Mouse (Mus musculus) testis, postnatal 14 days (tissue): ENCODE measurements around the gene Polr2l.

Experiments
- DNase-seq: peaks from one replicate; pipeline ENCODE4 v3.0.0; 2021; ENCODE audit warnings: low spot score

Polr2l gene

DNA sequence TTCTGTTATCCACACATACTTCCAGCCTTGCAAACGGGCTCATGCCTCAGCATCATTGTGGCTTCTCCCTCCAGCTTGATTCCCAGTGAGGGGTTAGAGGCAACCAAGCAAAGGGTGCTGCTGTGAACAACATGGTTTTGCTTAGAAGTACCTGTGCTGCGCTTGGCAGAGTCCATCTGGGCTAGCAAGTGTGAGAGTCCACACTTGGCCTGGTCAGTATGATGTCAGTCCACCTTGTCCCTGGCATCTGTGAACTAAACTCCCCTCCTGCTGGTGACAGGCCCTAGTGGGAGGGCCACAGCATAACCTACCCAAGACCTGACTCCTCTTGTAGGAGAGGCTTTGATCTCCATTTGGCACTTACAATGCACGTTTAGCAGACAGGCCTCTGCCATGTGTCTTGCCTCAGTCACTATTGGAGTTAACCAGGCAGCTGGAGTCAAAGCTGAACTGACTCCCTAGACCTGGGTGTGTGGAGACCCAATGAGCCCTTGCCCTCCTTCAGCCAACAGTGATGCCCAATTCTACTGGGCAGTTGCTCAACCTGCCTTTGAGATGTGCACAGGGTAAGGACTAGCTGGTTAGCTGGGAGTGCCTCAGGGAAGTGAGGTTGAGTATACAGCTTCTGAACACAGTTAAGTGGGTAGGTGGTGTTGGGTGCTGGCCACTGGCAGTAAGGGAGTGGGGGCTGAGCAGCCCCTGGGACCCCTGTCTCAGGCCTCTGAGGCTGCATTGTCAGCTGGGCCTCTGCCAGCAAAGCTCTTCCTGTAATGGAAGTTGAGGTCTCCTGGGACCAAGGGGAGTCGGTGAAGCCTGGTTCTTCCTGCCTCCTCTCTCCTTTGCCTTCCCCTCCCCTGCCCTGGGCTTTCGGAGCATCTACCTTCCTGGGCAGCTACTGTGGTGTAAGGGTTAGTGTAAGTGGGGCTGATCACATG, 9.5 kb upstream of the Polr2l start:
- DNase-seq, result no peak

DNA sequence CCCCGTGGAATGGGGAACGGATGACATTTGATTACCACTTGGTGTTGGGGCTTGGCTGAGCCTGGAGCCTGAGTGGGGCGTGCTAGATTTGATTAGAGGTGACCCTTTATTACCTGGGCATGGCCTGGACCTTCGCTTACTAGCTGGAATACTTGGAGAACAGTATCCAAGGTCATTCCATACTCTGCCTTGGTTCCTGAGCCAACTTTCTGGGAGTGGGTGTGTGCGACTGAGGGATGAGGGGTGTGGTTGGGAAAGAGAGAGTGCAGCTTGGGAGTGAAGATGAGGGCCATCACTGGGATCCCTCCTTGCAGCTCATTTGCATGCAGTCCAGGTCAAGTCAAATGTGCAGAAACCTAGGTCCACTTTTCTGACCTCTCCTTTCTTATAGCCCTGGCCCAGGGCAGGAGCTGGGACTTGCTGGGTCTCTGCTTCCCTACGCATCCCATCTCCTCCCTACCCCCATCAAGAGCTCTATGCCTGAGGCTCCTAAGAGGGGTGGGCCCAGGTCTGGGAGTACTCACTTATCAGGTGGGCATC, 8.3 kb upstream of the Polr2l start:
- DNase-seq, result no peak

DNA sequence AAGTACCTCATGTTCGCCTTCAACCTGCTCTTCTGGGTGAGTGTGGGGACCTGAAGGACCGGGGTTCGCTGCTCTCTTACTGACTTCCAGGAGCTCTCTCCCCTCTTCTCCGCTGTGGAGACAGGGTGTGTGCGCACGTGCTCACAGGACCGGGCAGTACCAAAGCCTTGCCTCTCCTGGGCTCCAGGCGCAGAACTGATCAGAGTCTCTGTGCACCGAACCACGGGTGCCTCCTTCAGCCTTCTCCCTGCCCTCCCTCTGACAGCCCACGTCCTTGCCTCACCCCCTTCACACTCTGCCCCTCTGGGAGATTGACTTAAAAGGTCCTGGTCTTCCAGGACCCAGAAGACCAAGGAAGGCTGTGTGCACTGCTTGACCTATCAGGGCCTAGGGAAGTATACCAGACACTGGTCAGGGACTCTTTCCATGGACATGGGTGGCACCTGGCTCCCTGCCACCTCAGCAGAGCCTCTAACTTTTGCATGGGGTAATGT, 7.6 kb upstream of the Polr2l start:
- DNase-seq, result no peak

GRCm38 (mm10) chr7:141481498-141482401, 6.8 kb upstream of the Polr2l start:
- DNase-seq, result no peak

- DNase-seq, result no peak
These were observed 6.0 kb upstream of the Polr2l start for GRCm38 (mm10) chr7:141480842-141481497.

DNA sequence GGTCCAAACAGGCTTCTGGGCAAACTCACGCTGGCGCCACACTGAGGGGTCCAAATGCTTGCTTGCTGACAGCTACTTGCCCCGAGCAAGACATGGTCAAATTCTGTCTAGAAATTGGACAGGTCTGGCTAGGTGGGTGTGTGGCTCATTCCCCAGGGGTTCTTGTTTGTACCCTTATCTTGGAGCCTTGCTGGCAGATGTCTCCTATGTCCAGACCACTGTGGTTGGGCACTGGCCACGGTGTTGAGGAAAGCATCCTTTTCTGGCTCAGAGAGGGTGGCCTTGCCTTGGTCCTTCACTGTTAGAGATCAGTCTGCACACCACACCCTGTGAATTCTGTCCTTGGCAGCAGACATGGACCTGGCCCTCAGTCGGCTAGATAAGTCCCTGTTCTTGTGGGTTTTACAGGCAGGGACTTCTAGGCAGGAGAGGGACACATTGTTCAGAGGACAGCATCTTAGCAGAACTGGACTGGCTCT, 3.4 kb upstream of the Polr2l start:
- no peak for DNase-seq

DNA sequence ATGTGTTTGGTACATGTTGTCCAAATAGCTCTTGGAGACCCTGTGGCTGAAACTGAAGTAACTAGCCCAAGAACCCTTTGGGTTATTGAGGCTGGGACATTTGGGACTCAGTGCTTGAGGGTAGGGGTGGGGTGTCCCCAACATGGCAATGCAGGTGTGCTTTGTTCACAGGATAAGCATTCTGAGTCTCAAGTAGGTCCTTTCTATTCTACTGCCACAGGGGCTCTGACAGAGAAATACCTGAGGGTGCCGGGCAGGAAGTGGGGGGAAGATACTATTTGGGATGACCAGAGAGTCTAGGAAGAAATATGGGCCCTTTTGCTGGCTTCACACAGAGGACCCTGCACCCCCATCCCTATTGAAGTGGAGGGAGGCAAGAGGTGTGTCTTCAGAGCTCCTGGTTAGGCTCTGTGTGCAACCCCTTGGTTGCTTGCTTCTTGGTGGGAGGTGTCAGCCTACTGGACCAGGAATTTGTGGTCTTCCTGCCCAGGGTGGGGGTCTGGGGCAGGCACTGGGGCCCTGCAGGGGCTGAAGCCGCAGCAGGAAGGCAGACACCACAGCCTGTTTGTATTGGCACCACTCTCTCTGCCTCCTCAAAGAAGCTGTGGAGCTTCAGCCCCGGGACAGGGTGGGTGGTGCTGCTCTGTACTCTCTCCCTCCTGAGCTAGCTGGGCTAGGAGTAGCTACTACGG, 2.8 kb upstream of the Polr2l start:
- DNase-seq, result no peak

DNA sequence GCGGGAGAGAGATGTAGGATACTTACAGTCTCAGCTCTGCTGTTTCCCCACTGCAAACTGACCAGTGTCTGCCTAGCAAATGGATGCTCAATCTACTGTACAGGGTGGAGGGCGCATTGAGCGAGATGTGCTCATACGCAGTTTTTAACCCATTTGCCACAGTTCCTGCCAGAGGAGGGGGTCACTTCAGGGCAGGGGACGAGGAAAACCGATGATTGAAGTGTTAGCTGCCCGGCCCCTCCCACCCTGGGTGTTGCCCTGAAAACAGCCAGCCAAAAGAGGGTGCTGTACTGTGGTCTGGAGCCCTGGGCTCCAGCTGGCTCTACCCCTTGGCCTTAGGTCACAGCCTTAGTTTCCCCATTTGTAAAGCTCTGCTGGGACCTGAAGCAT, 2.0 kb upstream of the Polr2l start:
- DNase-seq, result no peak

DNA sequence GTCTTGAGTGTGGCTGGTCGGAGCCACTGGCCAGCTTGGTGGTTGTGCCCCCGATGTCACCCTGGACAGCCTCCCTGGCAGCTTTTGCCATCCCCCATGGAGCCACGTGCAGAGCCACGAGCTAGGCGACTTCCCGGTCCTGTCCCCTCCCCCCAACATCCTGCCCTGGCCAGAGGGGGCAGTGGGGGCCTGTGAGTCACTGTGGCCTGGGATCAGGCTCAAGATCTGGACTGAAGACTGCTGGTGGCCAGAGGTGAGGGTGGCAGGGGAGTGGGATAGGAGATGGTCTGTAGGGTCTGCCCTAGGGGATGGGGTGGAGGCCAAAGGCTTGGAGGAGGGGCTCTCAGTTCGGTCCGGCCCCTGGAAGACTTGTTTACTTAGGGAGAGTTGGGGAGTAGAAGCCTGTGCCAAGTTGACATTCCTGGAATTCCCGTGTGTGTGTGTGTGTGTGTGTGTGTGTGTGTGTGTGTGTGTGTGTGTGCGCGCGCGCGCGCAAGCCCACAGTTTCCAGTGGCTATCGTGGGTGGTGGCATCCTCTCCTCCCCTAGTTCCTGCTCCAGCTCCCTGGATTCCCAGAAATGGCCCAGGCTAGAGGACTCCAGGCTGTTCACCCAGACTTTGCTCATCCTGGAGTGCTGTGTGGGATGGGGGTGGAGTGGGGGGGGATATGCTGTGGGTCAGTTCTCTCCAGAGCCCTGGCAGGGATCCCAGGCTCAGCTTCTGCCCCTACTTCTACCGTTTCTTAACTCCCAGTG, 1.5 kb upstream of the Polr2l start:
- DNase-seq, result no peak

DNA sequence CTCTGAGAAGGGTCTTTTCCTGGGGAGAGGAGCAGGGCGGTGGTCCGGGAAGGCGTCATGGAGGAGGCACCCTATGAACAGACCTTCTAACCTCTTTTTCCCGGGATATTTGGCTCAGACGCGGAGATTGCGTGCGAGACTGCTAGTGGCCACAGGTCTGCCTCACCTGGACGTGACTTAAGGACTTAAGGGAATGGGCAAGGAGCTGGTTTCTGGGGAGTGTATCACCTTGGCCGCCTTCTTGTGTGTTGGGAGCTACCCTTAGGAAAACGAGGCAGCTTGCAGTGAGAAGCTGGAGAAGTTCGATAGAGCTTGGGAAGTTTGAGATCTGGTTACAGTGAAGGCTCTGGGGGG, 850 bp upstream of the Polr2l start:
- no peak for DNase-seq

GRCm38 (mm10) chr7:141474160-141474559, 772 bp downstream of the Polr2l start:
- DNase-seq, result no peak

DNA sequence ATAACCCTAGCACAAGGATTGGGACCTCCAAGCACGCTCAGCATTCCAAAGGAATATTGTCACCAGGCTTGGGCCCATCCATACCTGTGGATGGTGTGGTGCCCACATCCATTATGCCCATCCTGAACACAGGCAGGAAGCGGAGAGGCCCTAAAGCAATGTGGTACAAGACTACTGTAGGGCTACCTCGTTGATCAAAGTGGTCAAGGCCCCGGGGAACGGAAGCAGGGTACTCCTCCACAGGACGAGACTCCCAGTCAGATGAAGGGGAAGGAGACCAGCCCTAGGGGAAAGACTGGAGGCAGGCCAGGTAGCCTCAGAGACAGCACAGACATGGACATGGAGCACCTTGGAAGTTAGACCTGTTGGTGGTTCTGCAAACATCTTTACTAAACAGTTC, 2.2 kb downstream of the Polr2l start:
- DNase-seq, result no peak

DNA sequence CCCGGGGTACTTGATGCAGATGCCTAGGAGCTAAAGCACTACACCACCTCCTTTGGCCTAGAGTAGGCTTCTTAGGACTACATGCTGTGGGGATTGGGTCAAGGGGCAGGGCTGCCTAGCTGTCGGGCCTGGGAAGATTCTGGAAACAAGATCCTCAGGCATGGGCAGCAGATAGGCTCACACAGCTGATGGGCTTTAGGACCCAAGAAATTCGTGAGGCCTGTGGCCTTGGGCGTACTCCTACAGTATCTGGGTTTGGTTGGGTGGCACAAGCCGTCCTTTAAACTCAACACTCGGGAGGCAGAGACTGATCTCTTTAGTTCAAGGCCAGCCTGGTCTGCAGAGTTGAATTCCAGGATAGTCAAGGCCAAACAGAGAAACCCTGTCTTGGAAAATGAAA, 2.7 kb downstream of the Polr2l start:
- DNase-seq, result no peak

DNA sequence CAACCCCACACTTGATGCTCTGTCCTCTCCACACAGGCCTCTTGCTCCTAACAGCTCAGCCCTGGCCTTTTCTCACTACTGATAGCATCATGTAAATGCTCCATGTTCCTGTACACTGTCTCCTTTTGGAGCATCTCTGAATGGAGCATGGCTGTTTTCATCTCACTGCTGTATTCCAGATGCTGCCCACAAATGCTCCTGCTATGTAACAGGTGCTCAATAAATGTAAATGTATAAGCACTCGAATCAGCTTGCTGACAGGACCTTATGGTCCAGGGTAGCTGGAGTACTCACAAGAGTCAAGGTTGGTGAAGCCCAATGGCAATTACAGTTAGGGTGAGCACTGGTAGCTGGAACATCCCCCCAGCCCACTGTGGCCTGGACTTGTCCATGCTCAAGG, 3.7 kb downstream of the Polr2l start:
- DNase-seq, result no peak

DNA sequence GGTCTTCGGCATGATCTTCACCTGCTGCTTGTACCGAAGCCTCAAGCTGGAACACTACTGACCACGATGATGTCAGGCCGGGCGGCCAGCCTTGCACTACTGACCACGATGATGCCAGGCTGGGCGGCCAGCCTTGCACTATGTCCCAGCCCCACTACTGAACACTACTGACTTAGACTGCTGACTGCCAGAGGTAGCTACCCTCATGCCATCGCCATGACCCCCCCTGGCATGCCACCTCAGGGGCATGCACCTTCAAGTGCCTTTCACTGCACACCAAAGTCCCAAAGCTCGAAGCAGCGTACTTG, 4.3 kb downstream of the Polr2l start:
- DNase-seq, result no peak

DNA sequence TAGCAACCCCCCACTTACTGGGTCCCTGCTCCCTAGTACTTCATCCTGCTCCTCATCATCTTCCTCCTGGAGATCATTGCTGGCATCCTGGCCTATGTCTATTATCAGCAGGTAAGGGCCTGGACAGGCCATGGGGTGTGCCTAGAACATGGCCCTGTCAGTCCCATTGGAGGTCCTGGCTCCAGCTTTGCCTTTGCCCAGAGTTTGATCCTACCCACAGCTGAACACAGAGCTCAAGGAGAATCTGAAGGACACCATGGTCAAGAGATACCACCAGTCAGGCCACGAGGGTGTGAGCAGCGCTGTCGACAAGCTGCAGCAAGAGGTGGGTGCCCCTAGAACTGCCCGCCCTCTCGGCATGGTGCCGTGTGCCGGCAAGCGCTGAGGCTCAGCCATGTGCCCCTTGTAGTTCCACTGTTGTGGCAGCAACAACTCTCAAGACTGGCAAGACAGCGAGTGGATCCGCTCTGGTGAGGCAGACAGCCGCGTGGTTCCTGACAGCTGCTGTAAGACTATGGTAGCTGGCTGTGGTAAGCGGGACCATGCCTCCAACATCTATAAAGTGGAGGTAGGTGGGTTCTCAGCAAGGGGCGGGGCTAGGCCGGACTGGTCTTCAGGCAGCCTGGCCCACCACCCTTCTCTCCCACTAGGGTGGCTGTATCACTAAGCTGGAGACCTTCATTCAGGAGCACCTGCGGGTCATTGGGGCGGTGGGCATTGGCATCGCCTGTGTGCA, 4.9 kb downstream of the Polr2l start:
- DNase-seq, result no peak

- DNase-seq, result no peak
These were observed 5.6 kb downstream of the Polr2l start for GRCm38 (mm10) chr7:141469352-141469751.

DNA sequence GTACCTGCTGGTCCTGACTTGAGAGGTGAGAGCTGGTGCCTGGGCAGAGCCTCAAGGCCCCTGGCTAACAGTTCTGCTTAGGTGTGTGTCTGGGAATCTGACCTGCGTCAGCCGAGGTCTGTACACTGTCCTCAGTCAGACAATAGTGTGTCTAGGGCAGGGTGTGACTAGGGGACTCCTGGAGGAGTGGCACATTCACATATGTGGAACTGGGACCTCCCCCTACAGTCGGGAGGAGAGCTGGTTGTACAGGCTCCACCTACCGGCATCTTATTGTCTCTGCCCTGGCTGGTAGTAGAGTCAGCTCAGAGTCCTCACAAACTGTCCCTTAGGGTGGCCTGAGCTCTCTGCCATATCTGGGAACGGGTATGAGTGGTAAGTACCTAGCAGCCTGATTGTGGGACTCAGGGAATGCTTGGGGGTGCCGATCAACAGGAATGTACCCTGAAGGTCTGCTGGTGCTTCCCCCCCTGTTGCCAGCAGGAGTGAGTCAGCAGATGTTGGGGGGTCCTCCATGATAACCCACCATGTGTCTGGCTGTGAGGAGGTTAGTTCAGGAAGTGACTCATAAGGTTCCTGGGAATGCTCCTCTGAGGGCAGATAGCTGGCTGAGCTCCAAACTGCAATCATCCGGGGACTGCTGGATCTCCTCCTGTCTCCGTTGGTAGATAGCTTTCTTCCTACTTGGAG, 6.3 kb downstream of the Polr2l start:
- DNase-seq, result no peak

DNA sequence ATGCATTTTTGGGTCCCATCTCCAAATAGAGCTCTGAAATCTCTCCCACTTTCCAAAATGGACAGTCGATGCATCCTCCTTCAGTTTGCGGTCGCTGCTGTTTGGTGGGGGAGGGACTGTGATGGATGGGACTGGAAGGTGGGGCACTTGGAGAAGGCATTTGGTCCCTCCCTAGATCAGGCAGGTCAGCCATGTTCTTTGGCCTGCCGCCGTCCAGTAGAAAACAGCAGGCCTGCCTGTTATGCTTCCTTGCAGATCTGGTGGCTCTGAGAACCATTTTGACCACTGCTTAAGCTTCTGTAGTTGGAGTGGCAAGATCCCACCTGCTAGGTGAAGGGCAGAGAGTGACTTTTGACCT, 6.8 kb downstream of the Polr2l start:
- DNase-seq, result peak; percentile 48
